Mouse (Mus musculus) stomach, embryonic 16.5 days (tissue): ENCODE results near the gene Olfr43. TPM values are rescaled to one million over a fixed set of nuclear protein-coding genes. Genes with fewer than 3 reads are reported as not detected.

Experiments used
- ATAC-seq: fragments of 200-750 bp; cut with Nextera tagmentation; 2 replicates; pipeline ENCODE4 v1.8.0; 2017; ENCODE audit warnings: moderate number of reproducible peaks, moderate TSS enrichment; ENCODE audit not compliant: insufficient read depth, low FRiP score
- H3K27ac ChIP-seq: fragments of 300-500 bp; sonication (generic); 2 replicates; pipeline ENCODE4 v1.5.1; 2014; ENCODE audit warnings: low read length
- H3K27me3 ChIP-seq: fragments of 300-500 bp; sonication (generic); 2 replicates; pipeline ENCODE4 v1.6.1; 2014; ENCODE audit warnings: low read length, control low read depth, mixed read lengths; ENCODE audit not compliant: control insufficient read depth, insufficient read depth
- H3K36me3 ChIP-seq: fragments of 300-500 bp; sonication (generic); 2 replicates; pipeline ENCODE4 v1.6.1; 2014; ENCODE audit warnings: low read length; ENCODE audit not compliant: control insufficient read depth, insufficient read depth
- H3K4me1 ChIP-seq: fragments of 300-500 bp; sonication (generic); 2 replicates; pipeline ENCODE4 v1.6.1; 2014; ENCODE audit warnings: low read length, control low read depth, mixed read lengths; ENCODE audit not compliant: control insufficient read depth, insufficient read depth
- H3K4me2 ChIP-seq: fragments of 300-500 bp; sonication (generic); 2 replicates; pipeline ENCODE4 v1.6.1; 2014; ENCODE audit warnings: low read depth, low read length, mixed read lengths
- H3K4me3 ChIP-seq: fragments of 300-500 bp; sonication (generic); replicated peaks from 2 replicates; pipeline ENCODE4 v1.5.1; 2014; ENCODE audit warnings: mild to moderate bottlenecking, low read length
- H3K9ac ChIP-seq: fragments of 300-500 bp; sonication (generic); 2 replicates; pipeline ENCODE4 v1.6.1; 2014; ENCODE audit warnings: low read length
- H3K9me3 ChIP-seq: fragments of 300-500 bp; sonication (generic); replicated peaks from 2 replicates; pipeline ENCODE4 v1.6.1; 2016; ENCODE audit warnings: low read length, control low read depth; ENCODE audit not compliant: control insufficient read depth
- WGBS: fragments of 180-500 bp; shearing (Covaris S2); extraction: QIAGEN DNeasy Blood & Tissue Kit; methylation state at CpG from one replicate; pipeline ENCODE4 v1.1.7; 2014; 5-methylcytosine and 5-hydroxymethylcytosine counted together
- polyA plus RNA-seq: library from polyadenylated mRNA; unstranded; fragments of >200 nt; fragmentation: Nextera tagmentation; extraction: Ambion mirVana; gene quantifications from 2 replicates; pipeline ENCODE4 v1.2.1, GENCODE M21; 2015

Gene Olfr43
- not detected in 2 replicates for polyA plus RNA-seq

DNA sequence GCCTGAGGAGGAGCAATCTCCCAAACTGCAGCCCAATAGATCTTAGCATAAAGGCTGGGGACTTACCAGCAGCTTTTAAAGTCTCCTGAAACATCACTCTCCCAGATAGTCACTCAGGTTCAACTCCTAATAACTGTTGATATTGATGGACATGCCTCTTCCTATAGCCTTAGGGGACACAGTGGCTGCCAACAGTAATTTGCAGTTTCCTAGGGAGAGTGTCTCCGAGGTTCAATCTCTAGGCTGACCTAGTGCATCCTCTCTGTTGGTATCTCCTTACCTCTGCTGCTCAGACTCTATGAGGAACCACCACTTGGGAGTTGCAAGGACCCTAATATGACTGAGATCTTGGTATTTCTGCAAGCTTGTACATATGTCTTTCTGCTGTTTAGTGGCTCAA, at the start of gene Olfr43:
Olfr43 (minus strand) TSS at position 101 of the 400 bp plus-strand sequence.
- no peak for ATAC-seq
- H3K9me3 ChIP-seq = no peaks in the 10 kb centered on the region
- no peaks in the 10 kb centered on the region for H3K36me3 ChIP-seq
- WGBS = 37% methylated on average over 1 of the region's 1 CpGs
- H3K27ac ChIP-seq = no peak within 1 kb of the TSS
- H3K27me3 ChIP-seq = no peaks in the 10 kb centered on the region
- H3K4me1 ChIP-seq = no peaks in the 10 kb centered on the region
- H3K4me3 ChIP-seq = no peak within 1 kb of the TSS
- no peak within 1 kb of the TSS for H3K9ac ChIP-seq
- no peak within 1 kb of the TSS for H3K4me2 ChIP-seq

- no peak within 1 kb of the TSS for H3K27ac ChIP-seq
- H3K4me2 ChIP-seq = no peak within 1 kb of the TSS
- H3K9me3 ChIP-seq = no peaks in the 10 kb centered on the region
- no peaks in the 10 kb centered on the region for H3K36me3 ChIP-seq
- no peaks in the 10 kb centered on the region for H3K4me1 ChIP-seq
- no peak within 1 kb of the TSS for H3K4me3 ChIP-seq
- WGBS = 35% methylated on average over 2 of the region's 2 CpGs
- ATAC-seq = no peak
- H3K9ac ChIP-seq = no peak within 1 kb of the TSS
- no peaks in the 10 kb centered on the region for H3K27me3 ChIP-seq
Measured at GRCm38 (mm10) chr11:74259508-74259907, 48.3 kb upstream of the Olfr43 start, which contains the start of gene Olfr406. TSS of gene Olfr406 (plus strand) at chr11:74259808.

DNA sequence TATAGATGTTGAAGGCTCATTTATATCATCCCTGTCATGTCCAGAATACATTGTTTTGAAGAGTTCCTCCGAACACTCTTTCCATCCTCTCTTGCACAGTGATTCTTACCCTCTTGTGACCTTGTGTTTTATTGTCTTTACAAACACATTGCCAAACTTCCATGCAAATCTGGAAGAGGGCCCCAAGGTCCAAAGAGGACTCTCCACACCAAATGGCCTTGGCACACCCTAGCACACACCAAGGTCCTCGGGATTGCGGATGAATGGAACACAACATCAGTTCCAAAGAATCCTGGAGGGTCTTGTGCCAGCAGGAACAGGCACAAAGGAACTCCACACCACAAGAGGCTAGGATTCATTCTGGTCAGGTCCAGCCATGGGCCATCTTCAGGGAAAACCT, 30.0 kb upstream of the Olfr43 start:
- 89% methylated on average over 3 of the region's 3 CpGs for WGBS
- H3K4me1 ChIP-seq = no peaks in the 10 kb centered on the region
- ATAC-seq = no peak

DNA sequence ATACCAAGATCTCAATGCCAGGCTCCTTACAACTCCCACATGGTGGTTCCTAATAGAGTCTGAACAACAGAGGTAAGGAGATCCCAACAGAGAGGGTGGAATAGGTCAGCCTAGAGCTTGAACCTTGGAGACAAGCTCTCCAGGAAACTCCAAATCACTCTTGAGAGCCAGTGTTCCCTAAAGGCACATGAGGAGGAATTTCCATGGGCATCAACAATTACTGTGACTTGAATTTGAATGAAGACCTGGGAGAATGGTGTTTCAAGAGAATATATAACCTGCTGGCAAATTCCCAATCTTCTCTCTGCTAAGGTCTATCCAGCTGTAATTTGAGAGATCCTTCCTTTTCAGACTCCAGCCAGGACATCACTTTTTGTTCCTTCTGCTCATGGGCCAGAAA, 25.2 kb downstream of the Olfr43 start, which contains the start of gene Olfr403:
Olfr403 (plus strand) TSS at position 301 of the 400 bp plus-strand sequence.
- H3K4me2 ChIP-seq = no peak within 1 kb of the TSS
- ATAC-seq = no peak
- no peaks in the 10 kb centered on the region for H3K9me3 ChIP-seq
- H3K9ac ChIP-seq = no peak within 1 kb of the TSS
- H3K4me3 ChIP-seq = no peak within 1 kb of the TSS
- H3K4me1 ChIP-seq = no peaks in the 10 kb centered on the region
- H3K27me3 ChIP-seq = no peaks in the 10 kb centered on the region
- H3K27ac ChIP-seq = no peak within 1 kb of the TSS
- H3K36me3 ChIP-seq = no peaks in the 10 kb centered on the region

More for the DNA sequence above, 30.0 kb upstream of the Olfr43 start:
- Histone ChIP-seq H3K9me3 (no peaks in the 10 kb centered on the region), H3K36me3 (no peaks in the 10 kb centered on the region), H3K4me2 (no peak overlapping the region), H3K4me3 (no peak overlapping the region), H3K9ac (no peak overlapping the region), H3K27me3 (no peaks in the 10 kb centered on the region), H3K27ac (no peak overlapping the region)

DNA sequence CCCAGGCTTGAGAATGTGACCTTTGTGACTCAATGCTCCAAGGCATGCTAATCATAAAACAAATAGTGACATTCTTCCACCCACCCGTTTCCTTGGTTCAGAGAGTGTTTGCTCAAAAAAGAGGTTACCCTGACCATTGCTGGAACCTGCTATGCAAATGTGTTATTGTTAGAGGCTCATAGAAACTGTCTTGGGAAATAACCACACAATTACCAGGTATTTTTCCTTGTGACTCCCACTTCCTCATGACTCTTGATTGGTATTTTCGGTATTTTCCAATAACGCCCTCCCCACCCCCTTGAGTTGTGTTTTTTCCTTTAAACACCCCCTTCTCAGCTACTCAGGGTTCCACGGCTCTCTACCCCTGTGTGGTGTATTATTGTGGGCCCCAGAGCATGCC, 27.4 kb downstream of the Olfr43 start:
- WGBS = 55% methylated on average over 4 of the region's 4 CpGs
- no peaks in the 10 kb centered on the region for H3K27me3 ChIP-seq
- no peaks in the 10 kb centered on the region for H3K9me3 ChIP-seq
- no peak overlapping the region for H3K9ac ChIP-seq
- no peaks in the 10 kb centered on the region for H3K4me1 ChIP-seq
- no peaks in the 10 kb centered on the region for H3K36me3 ChIP-seq
- H3K27ac ChIP-seq = no peak overlapping the region
- no peak overlapping the region for H3K4me3 ChIP-seq
- H3K4me2 ChIP-seq = no peak overlapping the region
- ATAC-seq = no peak

DNA sequence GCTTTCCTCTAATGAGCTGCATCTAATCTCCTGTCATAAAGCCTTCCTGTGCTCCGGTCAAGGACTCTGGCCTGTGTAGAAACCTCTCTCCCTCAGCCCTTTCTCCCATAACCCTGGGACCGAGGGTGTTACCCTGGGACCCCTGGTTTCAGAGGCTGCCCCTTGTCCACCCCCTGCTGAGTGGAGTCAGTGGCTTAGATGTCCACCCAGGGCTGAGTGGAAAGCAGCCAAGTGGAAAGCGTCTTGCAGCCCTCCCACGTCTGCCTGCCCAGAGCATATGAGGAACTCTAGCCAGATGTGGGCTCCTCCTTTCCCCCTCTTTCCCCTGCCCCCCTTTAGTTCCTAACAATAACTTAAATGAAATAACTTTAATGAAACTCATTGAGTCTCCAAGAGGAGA, 28.0 kb downstream of the Olfr43 start:
- no peak for ATAC-seq
- 77% methylated on average over 4 of the region's 4 CpGs for WGBS
- H3K9ac ChIP-seq = no peak overlapping the region
- no peaks in the 10 kb centered on the region for H3K9me3 ChIP-seq
- no peaks in the 10 kb centered on the region for H3K4me1 ChIP-seq
- H3K36me3 ChIP-seq = no peaks in the 10 kb centered on the region
- H3K27ac ChIP-seq = no peak overlapping the region
- H3K4me3 ChIP-seq = no peak overlapping the region
- no peaks in the 10 kb centered on the region for H3K27me3 ChIP-seq
- H3K4me2 ChIP-seq = no peak overlapping the region

GRCm38 (mm10) chr11:74168771-74169170, 42.4 kb downstream of the Olfr43 start:
- Histone ChIP-seq H3K4me2 (no peak overlapping the region), H3K27me3 (no peaks in the 10 kb centered on the region), H3K4me3 (no peak overlapping the region), H3K9me3 (no peaks in the 10 kb centered on the region), H3K4me1 (no peaks in the 10 kb centered on the region), H3K36me3 (no peaks in the 10 kb centered on the region), H3K9ac (no peak overlapping the region), H3K27ac (no peak overlapping the region)
- no peak for ATAC-seq

Other genes starting within 250 kb of the Olfr43 start
- gene Olfr398, start 221.0 kb downstream of the Olfr43 start, polyA plus RNA-seq = not detected in 2 replicates
- gene Olfr139, start 154.8 kb downstream of the Olfr43 start, polyA plus RNA-seq = not detected in 2 replicates
- gene Olfr399, start 154.8 kb downstream of the Olfr43 start, polyA plus RNA-seq = not detected in 2 replicates
- not detected in 2 replicates for gene Zfp616, start 141.4 kb downstream of the Olfr43 start, polyA plus RNA-seq
- not detected in 2 replicates for gene Olfr401, start 97.7 kb downstream of the Olfr43 start, polyA plus RNA-seq
- not detected in 2 replicates for gene Olfr402, start 57.9 kb downstream of the Olfr43 start, polyA plus RNA-seq
- gene Olfr403, start 25.1 kb downstream of the Olfr43 start, polyA plus RNA-seq = not detected in 2 replicates
- gene Olfr406, start 48.4 kb upstream of the Olfr43 start, polyA plus RNA-seq = not detected in 2 replicates
- gene Olfr59, start 72.4 kb upstream of the Olfr43 start, polyA plus RNA-seq = not detected in 2 replicates
- not detected in 2 replicates for gene Olfr410, start 126.7 kb upstream of the Olfr43 start, polyA plus RNA-seq
- gene Olfr411, start 141.3 kb upstream of the Olfr43 start, polyA plus RNA-seq = not detected in 2 replicates
- gene Olfr412, start 150.7 kb upstream of the Olfr43 start, polyA plus RNA-seq = not detected in 2 replicates